Mouse (Mus musculus) kidney, postnatal 0 days (tissue): ENCODE data around the gene Hsdl2. TPM values are rescaled to one million over a fixed set of nuclear protein-coding genes. Genes with fewer than 3 reads are reported as not detected.
"Not testable (repeated sequence)": the region's sequence is repeated elsewhere in the genome, so short reads cannot be mapped to it uniquely, and the experiment has no call there.

Experiments
- ATAC-seq: fragments of 200-750 bp; cut with Nextera tagmentation; replicated peaks from 2 replicates; pipeline ENCODE4 v1.8.0; 2017; ENCODE audit warnings: low read depth, moderate number of reproducible peaks, moderate TSS enrichment, moderate library complexity; ENCODE audit not compliant: low FRiP score
- DNase-seq: peaks from one replicate; pipeline ENCODE4 v3.0.0-alpha.2; 2016; ENCODE audit warnings: low spot score
- H3K27ac ChIP-seq: fragments of 300-500 bp; sonication (generic); 2 replicates; pipeline ENCODE4 v1.5.1; 2014; ENCODE audit warnings: mild to moderate bottlenecking
- H3K27me3 ChIP-seq: fragments of 300-500 bp; sonication (generic); 2 replicates; pipeline ENCODE4 v1.6.1; 2014; ENCODE audit warnings: low read length, mixed read lengths; ENCODE audit not compliant: insufficient read depth
- H3K36me3 ChIP-seq: fragments of 300-500 bp; sonication (generic); 2 replicates; pipeline ENCODE4 v1.6.1; 2014; ENCODE audit warnings: low read length, mixed read lengths; ENCODE audit not compliant: insufficient read depth
- H3K4me1 ChIP-seq: fragments of 300-500 bp; sonication (generic); replicated peaks from 2 replicates; pipeline ENCODE4 v1.6.1; 2014; ENCODE audit warnings: antibody characterized with exemption, low read length, mixed read lengths; ENCODE audit not compliant: insufficient read depth
- H3K4me2 ChIP-seq: fragments of 300-500 bp; sonication (generic); 2 replicates; pipeline ENCODE4 v1.6.1; 2014; ENCODE audit warnings: mild to moderate bottlenecking, low read length, moderate library complexity, mixed read lengths
- H3K4me3 ChIP-seq: fragments of 300-500 bp; sonication (generic); replicated peaks from 2 replicates; pipeline ENCODE4 v1.5.1; 2014; ENCODE audit warnings: low read depth, low read length
- H3K9ac ChIP-seq: fragments of 300-500 bp; sonication (generic); 2 replicates; pipeline ENCODE4 v1.6.1; 2014; ENCODE audit warnings: low read depth, low read length
- H3K9me3 ChIP-seq: fragments of 300-500 bp; sonication (generic); replicated peaks from 2 replicates; pipeline ENCODE4 v1.6.1; 2016; ENCODE audit warnings: low read length, inconsistent platforms, mixed read lengths
- CTCF ChIP-seq: IDR thresholded peaks from 2 replicates; pipeline ENCODE4 v1.5.1; 2016; ENCODE audit warnings: antibody characterized with exemption, low read depth, mild to moderate bottlenecking, moderate library complexity
- WGBS: fragments of 180-500 bp; shearing (Covaris S2); extraction: QIAGEN DNeasy Blood & Tissue Kit; methylation state at CpG from one replicate; pipeline ENCODE4 v1.1.7; 2014; 5-methylcytosine and 5-hydroxymethylcytosine counted together
- polyA plus RNA-seq: library from polyadenylated mRNA; unstranded; fragments of >200 nt; fragmentation: Nextera tagmentation; extraction: Ambion mirVana; gene quantifications from 2 replicates; pipeline ENCODE4 v1.2.1, GENCODE M21; 2015

Gene Hsdl2
- polyA plus RNA-seq, 1 experiment from 2014 or later = 40.4 TPM

GRCm38 (mm10) chr4:59558096-59558720 is 23.2 kb upstream of the Hsdl2 start:
- H3K27me3 ChIP-seq = no peaks in the 10 kb centered on the region
- H3K9ac ChIP-seq = no peak overlapping the region
- no peak for TF ChIP-seq CTCF
- H3K4me2 ChIP-seq = no peak overlapping the region
- H3K4me1 ChIP-seq = no peaks in the 10 kb centered on the region
- peak; percentile 52 for DNase-seq
- no peaks in the 10 kb centered on the region for H3K36me3 ChIP-seq
- no peak overlapping the region for H3K4me3 ChIP-seq
- no peaks in the 10 kb centered on the region for H3K9me3 ChIP-seq
- ATAC-seq = peak; percentile 59; the same call in 1 of the 2 replicates
- WGBS = 45% methylated on average over 6 of the region's 6 CpGs
- peak overlapping the region; percentile 43 for H3K27ac ChIP-seq

- TF ChIP-seq CTCF = no peak
- Histone ChIP-seq H3K9ac (no peak overlapping the region), H3K27me3 (no peaks in the 10 kb centered on the region), H3K4me1 (no peaks in the 10 kb centered on the region), H3K36me3 (no peaks in the 10 kb centered on the region), H3K4me2 (no peak overlapping the region), H3K27ac (no peak overlapping the region), H3K9me3 (no peaks in the 10 kb centered on the region), H3K4me3 (no peak overlapping the region)
- 94% methylated on average over 6 of the region's 6 CpGs for WGBS
- ATAC-seq = no peak
- no peak for DNase-seq
Observed at GRCm38 (mm10) chr4:59560141-59560540, 21.2 kb upstream of the Hsdl2 start.

GRCm38 (mm10) chr4:59564128-59564527 is 17.2 kb upstream of the Hsdl2 start:
- DNase-seq = no peak
- Histone ChIP-seq H3K27ac (no peak overlapping the region), H3K36me3 (no peaks in the 10 kb centered on the region), H3K27me3 (no peaks in the 10 kb centered on the region), H3K4me2 (no peak overlapping the region), H3K9me3 (no peaks in the 10 kb centered on the region), H3K4me3 (no peak overlapping the region), H3K4me1 (no peaks in the 10 kb centered on the region), H3K9ac (no peak overlapping the region)
- ATAC-seq = no peak
- WGBS = 85% methylated on average over 3 of the region's 3 CpGs
- no peak for TF ChIP-seq CTCF

- Histone ChIP-seq H3K4me2 (no peak overlapping the region), H3K9me3 (no peaks in the 10 kb centered on the region), H3K4me3 (no peak overlapping the region), H3K27ac (no peak overlapping the region), H3K4me1 (no peaks in the 10 kb centered on the region), H3K27me3 (no peaks in the 10 kb centered on the region), H3K9ac (no peak overlapping the region), H3K36me3 (no peaks in the 10 kb centered on the region)
- 72% methylated on average over 8 of the region's 8 CpGs for WGBS
- ATAC-seq (no peak), DNase-seq (no peak)
- no peak for TF ChIP-seq CTCF
Observed at GRCm38 (mm10) chr4:59565571-59566188, 15.7 kb upstream of the Hsdl2 start.

GRCm38 (mm10) chr4:59567576-59568260 is 13.6 kb upstream of the Hsdl2 start:
- DNase-seq = no peak

GRCm38 (mm10) chr4:59569538-59569937 is 11.8 kb upstream of the Hsdl2 start:
- 2% methylated on average over 7 of the region's 7 CpGs for WGBS
- H3K9me3 ChIP-seq = no peaks in the 10 kb centered on the region
- H3K4me3 ChIP-seq = no peak overlapping the region
- H3K27me3 ChIP-seq = no peaks in the 10 kb centered on the region
- no peak overlapping the region for H3K9ac ChIP-seq
- peak; percentile 59; the same call in 1 of the 2 replicates for ATAC-seq
- no peaks in the 10 kb centered on the region for H3K36me3 ChIP-seq
- TF ChIP-seq CTCF = peak; percentile 83
- no peak overlapping the region for H3K27ac ChIP-seq
- H3K4me2 ChIP-seq = no peak overlapping the region
- peak; percentile 93 for DNase-seq
- no peaks in the 10 kb centered on the region for H3K4me1 ChIP-seq

More at GRCm38 (mm10) chr4:59567576-59568260, 13.6 kb upstream of the Hsdl2 start:
- no peak for TF ChIP-seq CTCF
- Histone ChIP-seq H3K4me1 (no peaks in the 10 kb centered on the region), H3K4me2 (no peak overlapping the region), H3K9me3 (no peaks in the 10 kb centered on the region), H3K9ac (no peak overlapping the region), H3K27ac (no peak overlapping the region), H3K4me3 (no peak overlapping the region), H3K27me3 (no peaks in the 10 kb centered on the region), H3K36me3 (no peaks in the 10 kb centered on the region)
- no peak for ATAC-seq
- WGBS = 79% methylated on average over 6 of the region's 6 CpGs

GRCm38 (mm10) chr4:59570519-59570918 is 10.8 kb upstream of the Hsdl2 start:
- H3K9me3 ChIP-seq, H3K4me3 ChIP-seq, H3K27me3 ChIP-seq, H3K27ac ChIP-seq, H3K4me2 ChIP-seq, H3K4me1 ChIP-seq, ATAC-seq, H3K36me3 ChIP-seq, H3K9ac ChIP-seq, DNase-seq: not testable (repeated sequence)
- 95% methylated on average over 7 of the region's 8 CpGs for WGBS
